Mouse (Mus musculus): ENCODE results near the gene Tssk1.

Gene Tssk1

DNA sequence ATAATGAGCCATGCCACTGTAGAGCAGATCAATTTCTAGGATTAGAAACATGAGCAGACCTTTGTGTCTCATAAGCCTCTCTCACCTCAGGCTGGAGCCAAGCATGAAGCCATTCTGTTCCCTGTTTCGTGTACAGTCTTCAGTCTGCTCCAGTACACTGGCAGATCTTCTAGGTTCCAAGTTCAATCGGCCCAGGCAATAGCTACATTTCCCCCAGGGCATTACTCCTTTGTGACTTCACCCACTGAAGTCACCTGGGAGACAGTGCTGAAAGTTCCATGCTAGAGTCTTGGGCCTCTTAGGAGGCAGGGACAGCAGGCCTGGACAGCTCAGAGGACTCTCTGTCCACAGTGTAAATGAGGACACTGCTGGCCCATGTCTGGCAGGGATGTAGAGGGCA is at the start of gene Tssk1:
Tssk1 (plus strand) TSS at position 301 of the 400 bp plus-strand sequence.
- DNase-seq (ENCODE audit: low spot score) = no peak

DNA sequence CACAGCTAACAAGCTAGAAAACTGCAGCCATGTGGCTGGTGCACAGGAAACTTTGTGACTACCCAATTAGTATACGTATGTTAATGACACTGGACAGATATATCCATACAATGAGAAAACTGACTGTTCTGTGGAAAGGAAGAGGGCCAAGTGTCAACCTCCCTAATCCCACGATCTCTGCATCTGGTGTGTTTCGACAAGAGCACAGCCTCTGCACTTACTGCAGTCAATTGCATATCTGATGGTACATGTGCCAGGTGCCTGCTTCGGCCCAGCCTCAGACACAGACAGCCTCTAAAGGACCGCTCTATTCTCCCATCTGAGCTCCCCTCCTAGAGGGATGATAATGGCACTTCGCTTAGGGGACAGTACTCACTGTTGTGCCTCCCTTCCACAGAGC is 45.6 kb upstream of the Tssk1 start:
- DNase-seq (ENCODE audit: low spot score) = no peak

DNA sequence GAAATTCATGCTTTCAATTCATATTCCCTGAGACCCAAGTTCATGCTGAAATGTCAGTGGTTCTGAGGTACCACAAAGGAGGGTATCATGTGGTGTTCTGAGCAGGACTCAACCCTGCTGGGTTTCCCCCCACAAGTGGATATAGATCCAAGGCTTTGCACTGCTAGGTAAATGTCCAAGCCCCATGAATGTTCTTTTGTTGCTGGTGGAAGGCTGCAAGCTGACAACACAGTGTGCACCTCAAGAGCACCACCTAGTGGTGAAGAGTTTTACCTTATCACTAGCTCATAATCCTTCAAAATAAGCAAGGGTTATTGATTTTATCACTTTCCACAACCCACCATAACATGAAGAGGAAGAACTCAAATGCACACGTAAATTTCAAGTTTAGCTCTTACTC is 45.1 kb upstream of the Tssk1 start:
- no peak for DNase-seq (ENCODE audit: low spot score)

DNA sequence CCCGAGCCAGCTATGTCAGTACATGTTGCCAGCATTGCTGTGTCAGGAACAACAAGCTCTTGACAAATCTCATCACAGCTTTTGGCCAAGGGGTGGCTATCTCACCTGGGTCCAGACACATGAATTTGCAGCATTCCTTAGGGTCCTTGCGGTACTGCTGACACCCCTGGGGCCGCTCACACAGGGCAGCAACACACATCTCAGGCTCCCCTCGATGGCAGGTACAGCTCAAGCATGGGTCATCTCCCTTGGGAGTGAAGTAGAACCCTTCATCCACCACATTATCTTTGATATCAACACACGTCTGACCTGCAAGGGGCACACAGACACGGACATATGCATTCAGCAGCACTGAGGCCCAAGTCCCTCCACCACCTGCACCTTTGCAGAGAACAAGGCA is 44.5 kb upstream of the Tssk1 start:
- DNase-seq (ENCODE audit: low spot score) = no peak

DNA sequence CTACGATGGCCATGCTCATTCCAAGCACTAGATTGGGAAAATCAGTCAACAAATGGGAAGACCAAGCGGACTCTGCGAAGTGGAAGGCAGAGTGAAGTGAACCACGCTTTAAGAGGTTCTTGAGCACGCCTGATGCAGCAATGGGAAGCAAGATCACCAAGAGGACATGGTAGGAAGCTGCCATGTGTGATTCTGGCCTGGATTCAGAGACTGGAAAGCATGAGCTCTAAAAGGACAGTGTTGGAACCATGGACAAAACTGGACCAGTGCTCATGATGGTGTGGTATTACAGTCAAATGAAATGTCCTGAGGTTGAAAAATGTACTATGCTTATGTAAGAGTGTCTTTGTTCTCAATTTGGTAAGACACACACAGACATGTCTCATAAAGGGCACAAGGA is 42.7 kb upstream of the Tssk1 start:
- DNase-seq (ENCODE audit: low spot score) = no peak

DNA sequence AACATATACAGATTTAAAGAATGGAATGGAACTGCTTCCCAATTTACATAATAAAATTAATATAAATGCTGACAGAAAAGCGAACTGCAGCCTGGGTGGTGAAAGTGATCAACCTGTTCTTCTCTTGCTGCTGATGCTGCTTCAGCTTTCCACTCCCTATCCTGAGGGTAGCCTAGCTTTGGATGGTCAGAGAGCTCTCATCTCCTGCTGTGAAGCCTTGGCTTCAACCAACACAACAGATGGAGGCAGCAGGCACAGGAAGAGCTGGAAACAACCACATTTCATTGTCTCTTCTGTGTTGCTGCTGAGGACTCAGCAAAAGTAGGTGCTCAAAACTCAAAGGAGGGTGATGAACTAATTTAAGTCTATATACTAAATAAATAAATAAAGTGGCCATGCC is 42.2 kb upstream of the Tssk1 start:
- DNase-seq (ENCODE audit: low spot score) = no peak

DNA sequence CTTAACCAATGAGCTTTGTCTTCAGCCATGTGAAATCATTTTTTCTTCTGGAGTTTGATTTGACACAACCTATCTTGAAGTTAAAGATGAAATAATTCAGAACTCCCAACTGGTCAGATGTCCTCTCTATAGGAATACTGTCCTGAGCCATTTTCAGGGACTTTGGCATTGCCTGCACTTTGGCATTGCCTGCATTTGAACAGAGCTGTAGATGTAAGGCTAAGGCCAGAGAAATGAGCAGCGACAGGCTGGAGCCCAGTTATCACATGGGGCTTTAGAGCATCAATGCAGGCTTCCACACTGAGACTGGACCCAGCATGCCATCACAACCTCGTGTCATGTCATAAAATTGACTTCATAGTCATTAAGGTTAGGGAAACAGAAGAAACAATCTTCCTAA is 40.8 kb upstream of the Tssk1 start:
- DNase-seq (ENCODE audit: low spot score) = no peak

DNA sequence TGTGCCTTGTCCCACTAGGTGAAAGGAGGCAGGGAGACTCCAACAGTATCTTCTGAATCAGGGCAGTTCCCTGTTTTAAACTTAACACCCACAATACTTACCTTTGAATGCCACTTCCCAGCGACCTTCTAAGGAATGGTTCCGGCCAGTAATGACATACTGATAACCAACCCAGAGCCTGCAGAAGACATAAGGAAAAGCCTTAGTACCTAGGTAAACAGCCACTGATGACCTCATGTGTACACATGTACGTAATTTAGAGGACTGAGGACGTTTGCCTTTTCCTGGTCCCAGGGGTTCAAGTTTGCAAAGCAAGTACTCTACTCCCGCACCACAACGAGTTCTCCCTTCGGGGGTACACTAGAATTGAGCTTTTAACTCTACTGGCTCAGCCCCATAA is 36.9 kb upstream of the Tssk1 start:
- DNase-seq (ENCODE audit: low spot score) = no peak

DNA sequence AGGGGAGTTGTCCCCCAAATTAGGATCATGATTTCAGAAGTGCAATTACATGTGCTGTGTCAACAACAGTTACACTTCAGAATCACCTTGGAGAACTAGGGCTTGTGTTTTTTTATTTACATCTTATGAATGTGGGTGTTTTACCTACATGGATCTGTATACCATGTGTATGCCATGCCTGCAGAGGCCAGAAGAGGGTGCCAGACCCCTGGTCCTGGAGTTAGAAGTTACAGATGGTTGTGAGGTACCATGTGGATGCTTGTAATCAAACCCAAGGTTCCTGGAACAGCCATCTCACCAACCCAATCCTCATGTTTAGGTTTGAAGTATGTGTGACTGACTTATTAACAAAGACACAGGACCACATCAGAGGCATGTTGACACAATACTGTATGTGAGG is 35.4 kb upstream of the Tssk1 start:
- DNase-seq (ENCODE audit: low spot score) = no peak

DNA sequence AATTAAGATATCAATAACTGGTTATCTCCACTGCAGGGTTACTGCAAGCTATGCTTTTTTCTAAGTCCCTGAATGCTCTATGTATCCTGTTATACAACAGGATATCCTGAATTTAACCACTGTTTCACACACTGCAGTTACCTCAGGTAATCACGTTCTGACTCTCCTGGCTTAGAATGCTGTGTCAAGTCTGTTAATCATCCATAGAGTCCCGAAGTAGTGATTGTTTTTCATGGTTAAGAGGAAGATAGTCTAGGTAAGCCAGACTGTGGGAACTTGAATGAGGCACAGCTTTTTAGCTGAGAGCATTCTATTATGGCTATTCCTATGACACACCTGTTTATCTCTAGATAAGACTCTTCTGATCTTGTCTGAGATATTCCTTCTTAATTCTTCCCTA is 28.7 kb upstream of the Tssk1 start:
- no peak for DNase-seq (ENCODE audit: low spot score)

DNA sequence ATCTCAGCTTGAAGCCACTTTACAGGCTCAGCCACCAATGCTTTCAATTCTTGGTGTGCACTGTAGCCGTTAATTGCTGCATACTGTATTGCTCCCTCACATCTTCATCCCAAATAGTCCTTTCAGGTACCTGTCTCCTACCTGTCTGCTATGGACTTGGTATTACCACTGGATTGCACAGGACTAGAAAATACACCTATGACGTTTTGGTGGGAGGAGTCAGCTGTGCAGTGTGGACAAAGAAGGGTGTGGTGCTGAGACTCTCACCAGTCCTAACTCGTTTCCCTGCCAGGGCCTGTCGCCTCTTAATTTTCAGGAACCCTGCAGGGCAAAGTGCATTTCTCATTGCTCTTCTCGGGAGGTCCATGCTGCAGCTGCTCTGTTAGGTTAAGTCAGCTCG is 28.3 kb upstream of the Tssk1 start:
- no peak for DNase-seq (ENCODE audit: low spot score)

DNA sequence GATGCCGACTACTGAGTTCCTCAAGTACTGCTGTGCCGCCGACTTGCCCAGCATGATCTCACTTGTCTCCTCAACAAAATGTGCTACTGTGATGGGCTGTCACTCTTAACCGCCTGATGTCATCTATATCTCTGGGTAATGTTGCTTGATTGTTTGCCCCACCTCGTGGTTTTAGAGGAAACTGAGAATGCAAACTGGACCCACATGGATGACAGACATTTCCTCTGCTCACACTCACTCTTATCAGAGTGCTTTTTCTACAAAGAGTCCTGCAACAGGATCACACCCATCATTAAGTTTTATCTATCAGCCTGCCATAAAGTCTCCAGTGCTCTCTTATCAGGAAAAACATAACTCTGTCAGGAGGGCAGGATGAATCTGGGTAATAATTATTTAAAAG is 22.8 kb upstream of the Tssk1 start:
- no peak for DNase-seq (ENCODE audit: low spot score)

DNA sequence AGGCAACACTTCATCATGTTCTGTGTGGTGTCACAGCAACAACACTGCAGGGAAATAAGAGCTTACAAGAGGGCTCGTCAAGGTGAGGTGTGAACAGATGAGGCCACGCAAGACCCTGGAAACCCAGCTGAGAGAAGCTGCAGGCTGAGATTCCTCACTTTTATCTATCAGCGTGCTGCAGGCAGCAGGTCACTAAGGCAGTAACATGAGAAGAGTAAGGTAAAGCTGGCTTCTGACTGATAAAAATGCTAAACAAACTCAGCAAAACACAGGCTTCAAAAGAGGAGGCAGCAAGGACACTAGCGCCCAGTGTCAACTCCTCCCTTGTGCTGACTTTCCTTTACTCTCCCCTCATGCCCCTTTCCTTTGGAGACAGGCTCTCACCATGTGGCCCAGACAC is 21.0 kb upstream of the Tssk1 start:
- no peak for DNase-seq (ENCODE audit: low spot score)

DNA sequence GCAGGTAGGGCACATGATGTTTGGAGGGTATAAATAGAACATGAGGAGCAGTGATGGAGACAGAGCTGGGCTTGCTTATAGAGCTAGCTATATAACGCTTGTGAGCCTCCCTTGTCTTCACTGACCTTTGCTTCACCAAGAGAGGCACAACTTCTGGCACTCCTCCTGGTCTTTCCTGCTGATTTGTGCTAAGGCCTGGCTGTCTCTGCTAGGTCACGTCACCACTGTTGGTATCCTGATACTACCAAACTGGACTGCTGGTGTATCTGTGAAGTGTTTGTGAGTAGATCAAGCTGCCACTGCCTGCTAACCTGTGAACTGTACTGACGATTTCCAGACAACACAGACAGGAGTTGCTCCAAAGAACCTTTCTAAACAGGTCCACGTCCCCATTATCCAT is 18.8 kb upstream of the Tssk1 start:
- DNase-seq (ENCODE audit: low spot score) = no peak

DNA sequence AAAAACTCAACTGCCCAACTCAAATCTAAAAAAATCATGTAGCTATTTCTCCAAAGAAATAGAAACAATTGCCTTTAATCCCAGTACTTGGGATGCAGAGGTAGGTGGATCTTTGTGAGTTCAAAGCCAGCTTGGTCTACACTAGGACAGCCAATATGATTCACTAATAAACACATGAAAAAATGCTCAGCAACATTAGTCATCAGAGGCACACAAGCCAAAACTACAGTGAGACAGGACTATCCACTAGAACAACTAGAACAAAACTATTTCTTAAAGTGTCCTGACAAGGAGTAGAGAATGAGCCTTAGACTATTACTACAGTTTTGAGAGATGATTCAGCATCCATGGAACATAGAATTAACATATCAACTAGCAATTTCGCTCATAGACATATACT is 17.9 kb upstream of the Tssk1 start:
- no peak for DNase-seq (ENCODE audit: low spot score)

DNA sequence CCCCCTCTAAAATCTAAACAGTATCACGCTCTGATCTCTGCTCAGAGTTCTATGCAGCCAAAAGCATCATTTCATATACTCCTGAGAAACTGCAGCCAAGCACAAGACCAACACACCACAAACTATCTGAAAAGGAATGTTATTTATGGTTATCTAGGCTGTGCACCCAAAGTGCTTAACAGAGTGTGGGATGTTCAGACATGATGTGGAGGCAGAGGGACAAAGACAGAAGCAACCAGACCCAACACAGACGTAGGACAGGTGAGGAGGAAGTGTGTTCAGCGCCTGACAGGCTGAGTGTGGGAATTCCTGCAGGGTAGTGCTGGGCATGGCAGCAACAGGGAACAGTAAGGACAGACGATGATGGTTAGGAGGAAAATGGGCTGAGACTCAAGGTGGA is 14.5 kb upstream of the Tssk1 start:
- no peak for DNase-seq (ENCODE audit: low spot score)

DNA sequence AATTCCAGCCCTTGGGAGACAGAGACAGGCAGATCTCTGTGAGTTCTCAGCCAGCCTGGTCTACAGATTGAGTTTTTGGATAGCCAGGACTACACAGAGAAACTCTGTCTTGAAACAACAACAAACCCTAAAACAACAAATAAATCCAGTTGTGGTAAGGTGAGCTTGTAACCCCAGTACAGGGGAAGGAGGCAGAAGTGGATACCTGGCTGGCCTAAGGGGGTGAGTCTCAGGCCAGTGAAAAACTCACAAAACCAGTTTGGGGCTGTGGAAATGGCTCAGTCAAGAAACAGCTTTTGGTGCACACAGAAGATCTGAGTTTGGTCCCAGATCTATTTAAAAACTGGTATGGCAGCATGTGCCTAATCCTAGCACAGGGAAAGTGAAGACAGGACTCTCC is 11.8 kb upstream of the Tssk1 start:
- DNase-seq (ENCODE audit: low spot score) = no peak

DNA sequence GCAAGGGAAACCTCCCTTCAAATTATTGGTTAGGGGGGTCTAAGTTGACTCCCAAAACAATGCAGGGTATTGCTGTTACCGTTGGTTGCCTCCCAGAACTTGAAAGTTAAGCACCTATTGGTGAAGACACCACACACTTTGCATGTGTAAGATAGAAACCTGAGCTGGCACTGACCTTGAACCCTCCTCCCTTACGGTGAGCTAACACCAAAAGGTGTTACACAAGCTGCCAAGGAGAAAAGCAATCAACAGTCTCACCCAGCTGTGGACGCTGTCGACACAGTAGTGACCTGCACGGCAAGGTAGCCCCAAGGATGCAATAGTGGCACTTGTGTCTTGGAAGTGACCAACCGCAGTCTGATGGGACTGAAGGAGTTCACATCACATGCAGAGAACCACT is 9.9 kb upstream of the Tssk1 start:
- DNase-seq (ENCODE audit: low spot score) = no peak

DNA sequence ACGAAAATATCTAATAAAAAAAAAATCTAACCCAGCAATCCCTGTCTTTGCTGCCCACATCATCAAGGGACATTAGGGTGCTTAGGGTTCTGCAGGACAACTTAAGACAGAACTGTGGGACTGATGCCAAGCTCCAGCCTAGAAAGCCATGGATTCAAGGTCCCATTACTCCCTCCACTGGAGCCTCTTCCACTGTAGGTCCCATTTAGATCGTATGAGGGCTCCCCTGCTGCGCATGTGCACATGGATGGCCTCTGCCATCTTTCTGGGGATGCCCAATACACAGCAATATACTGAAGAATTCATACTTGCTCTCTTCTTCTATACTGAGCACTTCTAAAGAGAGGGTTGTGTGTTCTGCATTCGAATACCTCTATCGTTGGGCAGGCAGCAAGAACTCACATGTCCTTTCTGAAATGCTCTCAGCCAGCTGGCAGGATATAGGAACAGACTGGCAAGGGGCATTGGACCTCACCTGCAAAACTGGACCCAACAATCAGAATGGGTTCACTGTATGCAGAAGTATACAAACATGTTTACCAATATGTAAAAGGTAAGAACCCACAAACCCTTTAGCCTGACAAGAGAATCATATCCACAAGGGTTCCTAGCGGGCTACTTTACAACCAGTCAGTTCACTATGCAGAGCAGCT is 4.2 kb upstream of the Tssk1 start:
- no peak for DNase-seq (ENCODE audit: low spot score)

DNA sequence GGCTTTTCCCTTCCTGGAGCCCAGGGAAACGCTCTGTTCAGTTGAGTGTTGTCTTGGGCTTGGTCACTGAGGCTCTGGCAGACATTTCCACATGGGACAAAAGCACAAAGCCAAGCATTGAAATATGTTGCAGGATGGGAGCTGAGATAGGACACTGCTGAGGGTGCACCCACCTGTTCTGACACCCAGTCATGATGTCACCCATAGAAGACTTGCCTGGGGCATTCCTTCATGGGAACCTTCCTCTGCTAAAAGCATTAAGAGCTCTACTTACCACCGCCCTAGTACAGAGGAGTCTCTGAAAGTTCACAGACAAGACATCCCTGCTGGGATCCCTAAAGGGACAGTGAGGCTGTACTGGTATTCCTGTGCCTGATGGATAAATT is 3.7 kb upstream of the Tssk1 start:
- DNase-seq (ENCODE audit: low spot score) = no peak

DNA sequence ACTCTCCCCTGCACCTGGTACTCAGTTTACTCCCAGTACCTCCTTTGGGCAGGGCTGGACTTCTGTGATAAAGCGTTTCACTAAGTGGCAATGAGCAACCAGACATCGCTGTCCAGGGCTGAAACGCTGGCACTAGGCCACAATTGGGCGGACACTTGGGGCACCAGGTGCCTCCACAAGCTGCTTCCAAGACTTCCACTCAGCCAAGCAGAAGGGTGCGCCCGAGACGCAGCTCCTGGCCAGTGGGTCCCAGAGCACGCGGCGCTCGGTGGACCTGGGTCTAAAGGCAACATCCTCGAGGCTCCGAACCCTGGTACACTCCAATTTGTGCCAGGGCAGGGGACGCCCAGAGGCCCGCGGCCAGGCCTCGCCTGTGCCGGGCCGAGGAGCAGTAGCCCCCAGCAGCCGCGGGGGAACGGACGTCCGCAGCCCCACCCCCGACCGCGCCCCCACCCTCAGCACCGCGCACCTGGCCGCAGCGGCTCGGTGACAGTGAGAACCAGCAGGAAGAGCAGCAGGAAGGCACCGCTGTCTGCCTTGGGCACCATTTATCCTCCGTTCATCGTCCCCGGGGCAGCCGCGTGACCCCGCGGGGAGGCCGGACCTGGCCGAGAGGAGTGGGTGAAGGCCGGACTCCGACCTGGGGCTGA is 3.0 kb upstream of the Tssk1 start:
- no peak for DNase-seq (ENCODE audit: low spot score)

DNA sequence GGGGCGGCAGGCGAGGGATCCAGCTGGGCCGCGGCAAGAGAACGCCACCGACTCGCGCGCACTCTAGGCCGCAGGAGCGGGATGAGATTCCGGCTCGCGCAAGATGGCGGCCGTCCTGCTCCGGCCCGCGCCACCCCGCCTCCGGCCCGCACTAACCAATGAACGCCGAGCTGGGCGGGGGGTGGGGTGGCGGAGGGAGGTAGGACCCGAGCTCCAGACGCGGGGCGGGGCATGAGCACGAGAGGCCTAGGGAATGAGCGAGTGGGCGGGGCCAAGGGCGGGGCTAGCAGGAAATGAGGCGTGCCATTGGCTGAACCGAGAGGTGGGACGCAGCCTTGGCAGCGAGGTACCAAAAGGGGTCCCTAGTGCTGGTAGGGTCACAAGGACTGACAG is 2.5 kb upstream of the Tssk1 start, which contains the start of gene Gm20518:
Gm20518 (minus strand) TSS at position 105 of the 393 bp plus-strand sequence.
- DNase-seq (ENCODE audit: low spot score) = peak; percentile 93

DNA sequence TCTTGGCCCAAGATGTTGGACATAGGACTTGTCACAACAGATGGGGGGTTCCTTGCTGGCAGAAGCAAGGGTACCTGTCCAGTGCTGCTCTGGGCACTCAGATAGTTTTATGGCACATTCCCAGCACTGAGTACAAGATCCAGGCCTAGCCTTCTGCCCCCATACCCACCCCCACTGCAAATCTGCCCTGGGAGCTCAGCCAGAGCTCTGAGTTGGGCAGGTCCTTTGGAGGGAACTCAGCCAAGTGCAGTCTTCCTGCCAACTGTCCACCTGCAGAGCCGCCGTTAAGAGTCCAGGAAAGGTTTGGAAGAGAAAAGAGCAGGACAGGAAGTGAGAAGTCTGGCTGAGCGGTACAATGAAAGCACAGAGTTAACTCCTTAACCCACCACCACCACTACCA is 1.4 kb upstream of the Tssk1 start:
- no peak for DNase-seq (ENCODE audit: low spot score)

DNA sequence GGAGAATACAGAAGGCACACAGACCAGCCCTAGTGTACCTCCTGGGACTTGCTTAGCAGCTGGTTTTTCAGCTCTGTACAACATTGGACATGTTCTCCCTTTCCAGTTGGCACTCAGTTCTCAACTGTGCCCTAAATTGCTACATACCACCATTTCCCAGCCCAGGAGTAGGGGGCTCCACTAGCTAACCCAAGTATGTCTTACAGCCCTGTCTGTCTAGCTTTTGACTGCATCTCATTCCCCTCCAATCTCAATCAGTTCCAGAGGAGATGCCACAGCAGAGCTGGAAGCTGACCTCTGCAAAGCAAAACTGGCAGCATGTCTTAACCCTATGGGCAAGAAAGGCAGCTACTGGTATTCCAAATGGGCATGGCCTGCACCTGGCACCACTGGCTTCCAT is 2.1 kb downstream of the Tssk1 start:
- DNase-seq (ENCODE audit: low spot score) = no peak
